Mouse (Mus musculus) monocyte, adult 5-6 weeks (primary cell): ENCODE data around the gene Gm4952. TPM values are rescaled to one million over a fixed set of nuclear protein-coding genes. Genes with fewer than 3 reads are reported as not detected.

ENCODE experiments used
- total RNA-seq: library from RNA; stranded (forward); fragments of 200-1000, 200-491, 200-594 nt; gene quantifications from 3 replicates; pipeline ENCODE4 v1.2.3, GENCODE M21; 2017

Gene Gm4952
- total RNA-seq, 1 experiment from 2014 or later, result not detected

Other genes starting within 250 kb of the Gm4952 start
- not detected in 3 replicates for gene Olfr1440, start 212.7 kb upstream of the Gm4952 start, total RNA-seq
- not detected in 3 replicates for gene Olfr1441, start 182.5 kb upstream of the Gm4952 start, total RNA-seq
- not detected in 3 replicates for gene Pfpl, start 172.1 kb upstream of the Gm4952 start, total RNA-seq
- gene Mpeg1, start 139.2 kb upstream of the Gm4952 start, total RNA-seq, result 282 to 374 TPM (median 353 TPM) in 3 replicates
- gene Dtx4, start 98.5 kb upstream of the Gm4952 start, total RNA-seq, result 2.6 to 4.2 TPM (median 2.7 TPM) in 3 replicates
- gene Fam111a, start 54.2 kb upstream of the Gm4952 start, total RNA-seq, result 148 to 161 TPM (median 159 TPM) in 3 replicates
- not detected in 3 replicates for gene Glyat, start 33.3 kb downstream of the Gm4952 start, total RNA-seq
- not detected in 3 replicates for gene Olfr1442, start 70.5 kb downstream of the Gm4952 start, total RNA-seq
- gene Olfr1443, start 78.1 kb downstream of the Gm4952 start, total RNA-seq, result not detected in 3 replicates
- not detected in 3 replicates for gene Keg1, start 95.8 kb downstream of the Gm4952 start, total RNA-seq
- 2.2 to 4.7 TPM (median 3.5 TPM) in 3 replicates for gene Cntf, start 165.7 kb downstream of the Gm4952 start, total RNA-seq
- 101 to 112 TPM (median 106 TPM) in 3 replicates for gene Zfp91, start 196.2 kb downstream of the Gm4952 start, total RNA-seq
- gene Lpxn, start 196.2 kb downstream of the Gm4952 start, total RNA-seq, result 25.8 to 41.6 TPM (median 26.1 TPM) in 3 replicates
- gene Gm5244, start 246.7 kb downstream of the Gm4952 start, total RNA-seq, result 1.4 to 4.1 TPM in 2 of 3 replicates, not detected in the other